Mouse (Mus musculus): ENCODE results near the gene Nav3.

The Nav3 gene

DNA sequence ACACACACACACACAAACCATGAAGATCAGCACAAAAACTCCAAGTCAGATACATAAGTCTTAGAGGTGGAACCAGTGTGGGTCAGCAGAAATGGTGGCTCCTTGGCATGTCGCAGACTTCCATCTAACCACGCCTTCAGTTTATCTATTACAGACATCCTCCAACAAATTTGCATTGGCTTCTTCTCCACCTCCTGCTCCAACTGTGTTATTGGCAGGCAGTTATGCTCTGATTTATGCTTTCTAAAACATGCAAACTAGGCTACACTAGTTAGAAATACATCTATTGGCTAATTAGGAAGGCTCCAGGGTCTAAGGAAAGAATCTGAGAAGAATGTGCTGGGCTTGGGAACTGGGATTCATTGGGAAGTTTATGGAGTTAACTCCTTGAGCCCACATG, 75.2 kb downstream of the Nav3 start:
- no peak for DNase-seq

DNA sequence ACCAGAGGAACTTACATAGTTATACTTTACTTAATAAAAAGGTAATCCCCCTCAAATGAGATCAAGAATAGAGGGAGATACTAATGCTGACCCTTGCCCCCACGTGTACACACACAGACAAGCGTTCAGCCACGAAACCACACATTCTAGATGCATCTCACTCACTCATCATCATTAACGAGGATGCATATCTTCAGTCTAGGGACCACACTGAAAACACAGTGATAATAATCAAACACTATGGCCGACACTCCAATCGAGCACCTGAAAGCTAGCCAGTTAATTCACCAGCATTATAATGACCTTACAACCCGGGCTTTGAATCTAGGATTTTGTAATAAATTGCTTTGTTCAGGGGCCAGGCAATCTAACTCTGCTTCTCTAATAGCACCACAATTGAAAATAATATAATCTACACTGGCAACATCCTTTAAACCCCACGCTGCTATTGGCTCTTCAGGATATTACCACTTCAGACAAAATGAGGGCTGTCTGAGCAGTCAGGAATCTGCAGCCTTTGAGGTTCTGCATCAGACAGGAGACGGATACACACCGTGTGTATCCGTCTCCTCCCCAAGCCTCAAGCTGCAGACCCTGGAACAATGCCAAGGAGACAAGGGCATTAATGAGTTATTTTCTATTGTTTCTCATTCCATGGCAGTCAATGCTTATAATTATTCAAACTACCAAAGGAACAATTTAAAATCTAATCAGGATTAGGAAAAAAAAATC, 83.1 kb downstream of the Nav3 start:
- DNase-seq, result no peak

DNA sequence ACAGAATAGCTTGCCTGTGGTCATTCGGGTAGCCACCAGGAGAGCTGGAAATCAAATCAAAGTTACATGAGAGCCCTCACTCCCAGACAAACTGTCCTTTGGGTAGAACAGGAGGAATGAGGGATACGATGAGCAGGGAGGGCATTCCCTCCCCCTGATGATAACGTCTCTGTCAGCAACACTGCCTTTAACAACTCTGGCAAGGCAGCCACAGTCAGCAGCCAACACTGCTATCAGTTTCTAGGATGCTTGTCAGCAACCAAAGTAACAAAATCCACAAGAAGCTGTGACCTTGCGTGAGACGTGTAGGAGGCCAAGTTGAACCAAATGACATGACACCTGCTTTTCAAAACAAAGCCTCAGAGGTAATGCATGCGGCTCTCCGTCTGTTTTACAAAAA, 103.9 kb downstream of the Nav3 start:
- DNase-seq, result peak in 1 of 2 experiments; percentile 9

DNA sequence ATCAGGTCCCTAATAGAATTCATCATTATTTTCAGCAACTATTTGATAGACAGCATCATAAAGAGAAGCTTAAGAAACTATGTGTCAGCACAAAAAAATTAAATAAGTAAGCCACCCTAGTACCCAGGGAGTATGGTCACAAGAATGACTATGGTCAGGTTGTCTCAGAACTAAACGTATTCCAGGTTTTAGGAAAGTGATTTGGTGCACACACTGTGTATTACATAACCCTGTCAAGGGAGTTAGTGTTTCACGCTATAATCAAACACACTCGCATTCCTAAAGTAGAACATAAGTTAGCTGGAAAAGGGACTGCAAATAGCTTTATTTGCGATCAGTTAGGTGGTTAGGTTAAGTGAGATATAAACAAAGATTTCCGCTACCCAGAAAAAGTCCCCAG, 126.0 kb downstream of the Nav3 start:
- DNase-seq, result no peak

DNA sequence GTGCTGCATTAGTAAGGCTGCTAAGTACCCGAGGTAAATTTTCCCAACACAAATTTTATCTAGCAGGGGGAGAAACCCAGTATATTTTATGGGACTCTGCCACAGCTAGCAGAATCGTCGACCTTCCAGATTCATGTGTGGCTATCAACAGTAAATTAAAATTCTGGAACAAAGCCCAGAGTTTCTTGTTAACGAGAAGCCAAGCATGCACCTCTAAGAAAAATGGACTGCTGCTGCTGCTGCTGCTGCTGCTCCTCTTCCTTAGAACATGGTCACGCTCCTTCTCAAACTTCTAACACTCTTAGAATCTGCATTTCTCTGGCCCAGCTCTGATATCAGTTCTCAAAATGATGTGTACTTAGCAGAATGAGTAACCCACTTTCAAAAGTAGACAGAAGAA, 126.4 kb downstream of the Nav3 start:
- DNase-seq, result no peak

DNA sequence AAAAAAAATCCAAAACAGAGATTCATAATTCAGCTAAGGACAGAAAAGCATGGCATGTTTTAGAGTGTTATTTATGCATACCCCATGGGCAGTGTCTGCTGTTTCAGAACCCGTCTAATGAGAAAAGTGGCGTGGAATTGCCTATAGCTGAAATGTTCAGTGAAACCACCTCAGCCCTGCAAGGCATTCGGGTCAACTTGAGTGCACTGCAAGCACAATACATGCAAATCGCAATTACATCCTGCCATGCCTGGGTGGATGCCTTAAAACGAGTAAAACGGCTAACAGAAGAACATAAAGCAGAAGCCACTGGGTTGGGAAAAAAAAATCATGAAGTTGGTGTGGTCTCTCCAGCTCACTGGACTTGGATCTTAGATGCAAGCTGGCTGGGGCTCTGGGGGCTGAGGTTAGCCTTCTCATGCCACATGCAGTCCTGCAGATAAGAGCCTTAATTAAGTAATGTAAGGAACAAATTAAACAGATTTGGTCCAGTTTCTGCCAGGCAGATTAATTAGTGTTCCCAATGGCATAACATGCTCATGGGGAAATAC, 133.8 kb downstream of the Nav3 start:
- DNase-seq, result no peak

DNA sequence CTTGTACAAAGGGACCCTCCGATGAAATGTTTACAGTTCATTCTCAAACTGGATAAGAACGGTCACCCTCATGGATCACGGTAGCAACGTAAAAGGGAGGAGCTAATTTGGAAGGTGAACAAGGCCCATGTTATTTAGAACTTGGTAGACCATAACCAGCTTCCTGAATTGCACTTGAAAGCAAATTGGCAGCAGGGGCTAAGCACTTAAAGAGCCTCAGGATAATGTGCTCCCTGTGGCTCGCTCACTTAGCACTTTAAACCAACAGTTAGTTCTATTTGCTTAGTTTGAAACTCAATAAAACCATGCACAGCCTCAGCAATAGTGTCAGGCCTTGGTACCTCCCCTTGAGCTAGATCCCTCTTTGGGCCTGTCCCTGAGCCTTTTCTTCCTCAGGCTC, 138.7 kb downstream of the Nav3 start:
- no peak for DNase-seq

DNA sequence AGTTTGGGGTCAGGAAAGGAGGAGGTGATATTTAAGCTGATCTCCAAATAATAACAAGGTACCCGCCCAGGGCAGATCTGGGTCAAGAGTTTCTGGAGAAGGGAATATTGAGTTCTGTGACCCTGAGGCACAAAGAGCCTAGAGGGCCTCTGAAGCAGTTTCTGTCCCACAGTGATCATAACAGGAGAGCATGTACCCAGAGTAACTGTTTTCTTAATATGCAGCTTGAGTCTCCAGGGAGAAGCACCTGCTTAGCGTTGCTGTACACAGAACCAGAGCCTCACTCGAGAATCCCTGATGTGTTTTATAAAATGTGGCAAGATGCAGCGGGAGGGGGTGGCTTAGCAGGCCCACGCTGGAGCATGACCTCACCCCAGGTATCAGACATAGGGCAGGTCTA, 141.5 kb downstream of the Nav3 start:
- DNase-seq, result no peak

DNA sequence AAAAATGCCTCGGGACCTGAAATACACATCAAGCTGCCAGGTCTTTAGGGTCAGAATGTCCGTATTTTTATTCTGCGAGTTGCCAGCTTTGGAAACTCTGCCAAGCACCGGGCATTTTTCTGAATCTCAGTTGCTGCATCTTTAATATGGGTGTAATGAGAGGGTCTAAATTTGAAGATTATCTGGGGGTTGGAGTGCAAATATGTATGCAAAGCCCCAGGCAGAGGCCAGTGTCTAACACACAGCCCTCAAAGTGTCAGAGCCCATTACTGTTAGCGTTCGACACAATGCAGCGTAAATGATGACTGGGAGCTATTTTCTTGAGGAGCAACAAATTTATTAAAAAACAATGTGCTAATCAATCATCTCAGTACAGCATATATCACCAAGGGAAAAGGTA, 142.0 kb downstream of the Nav3 start:
- no peak for DNase-seq

DNA sequence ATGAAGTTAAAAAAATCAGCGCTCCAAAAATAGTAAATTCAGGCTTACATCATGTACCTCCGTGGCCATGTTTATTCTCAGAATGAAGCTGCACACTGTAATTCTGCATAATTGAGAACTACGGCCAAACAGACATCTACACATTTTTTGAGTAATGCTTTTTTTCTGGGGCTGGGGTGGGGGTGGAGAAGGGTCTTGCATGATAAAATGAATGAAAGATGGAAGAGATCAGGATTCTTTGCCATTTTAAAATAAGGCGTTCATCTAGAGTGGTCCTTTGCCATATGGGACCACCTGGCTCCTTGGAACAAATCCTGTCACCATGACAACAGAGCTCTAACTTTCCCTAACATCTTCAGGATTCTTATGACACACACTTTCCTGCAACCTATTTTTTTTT, 146.5 kb downstream of the Nav3 start:
- no peak for DNase-seq

DNA sequence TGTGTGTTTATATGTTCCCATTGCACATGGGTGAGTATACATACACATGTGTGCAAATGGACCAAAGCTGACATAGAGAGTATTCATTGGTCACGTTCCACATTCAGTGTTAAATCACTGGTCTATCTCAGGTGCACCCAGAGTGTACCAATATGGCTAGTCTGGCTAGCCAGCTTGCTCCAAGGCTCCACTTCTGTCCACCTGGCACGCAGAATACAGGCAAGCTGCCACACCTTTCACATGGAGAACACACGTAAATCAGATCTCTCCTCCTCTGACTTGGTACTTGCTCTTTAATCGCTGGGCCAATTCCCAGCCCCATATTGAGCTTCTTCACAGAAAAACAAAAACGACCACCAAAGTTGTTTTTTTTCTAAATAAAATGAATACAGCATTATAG, 150.4 kb downstream of the Nav3 start:
- DNase-seq, result peak; percentile 74 to 80

DNA sequence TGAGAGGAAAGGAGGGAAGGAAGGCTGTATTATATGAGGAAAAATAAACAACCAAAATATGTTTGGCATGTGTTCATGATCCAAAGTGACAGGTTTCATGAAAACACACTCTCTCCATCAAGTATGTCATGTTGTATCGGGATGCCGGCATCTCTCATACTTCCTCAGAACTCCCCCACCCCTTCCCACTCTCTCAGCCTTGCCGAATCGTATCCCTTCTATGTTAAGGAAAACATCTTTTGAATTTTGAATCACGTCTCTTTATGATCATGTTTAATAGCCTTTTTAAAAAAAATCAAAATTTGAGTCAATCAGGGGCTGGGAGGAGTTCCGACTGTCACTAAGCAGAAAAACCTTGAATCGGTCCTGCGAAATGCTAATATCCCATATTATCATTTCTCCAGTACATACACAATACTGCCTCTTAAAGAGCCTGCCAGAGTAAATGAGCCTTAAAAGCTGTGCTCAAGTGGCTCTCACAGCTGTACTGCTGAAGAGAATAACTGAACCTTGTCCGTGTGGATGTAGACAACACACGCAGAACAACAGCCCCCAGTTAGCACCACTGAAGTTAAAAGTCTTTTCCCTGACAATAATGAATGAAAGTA, 165.9 kb downstream of the Nav3 start:
- DNase-seq, result no peak

DNA sequence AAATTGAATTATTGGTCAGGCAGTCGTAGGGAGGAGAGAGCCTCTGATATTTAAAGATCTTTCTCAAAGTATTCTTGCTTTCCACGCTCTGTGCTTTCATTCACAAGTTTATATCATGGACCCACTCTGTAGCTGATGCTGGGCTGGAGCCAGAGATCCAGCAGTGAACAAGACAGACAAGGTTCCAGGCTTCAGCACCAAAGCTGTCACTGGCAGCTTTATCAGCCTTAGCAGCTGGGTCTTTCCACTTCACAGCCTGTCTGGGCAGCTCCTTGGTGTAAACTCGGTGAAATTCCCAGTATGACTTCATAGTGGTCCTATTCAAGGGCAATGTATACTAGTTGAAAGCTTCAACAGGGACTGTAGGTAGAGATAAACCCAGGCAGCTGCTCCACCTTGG, 172.1 kb downstream of the Nav3 start:
- DNase-seq, result peak in 1 of 2 experiments; percentile 6

DNA sequence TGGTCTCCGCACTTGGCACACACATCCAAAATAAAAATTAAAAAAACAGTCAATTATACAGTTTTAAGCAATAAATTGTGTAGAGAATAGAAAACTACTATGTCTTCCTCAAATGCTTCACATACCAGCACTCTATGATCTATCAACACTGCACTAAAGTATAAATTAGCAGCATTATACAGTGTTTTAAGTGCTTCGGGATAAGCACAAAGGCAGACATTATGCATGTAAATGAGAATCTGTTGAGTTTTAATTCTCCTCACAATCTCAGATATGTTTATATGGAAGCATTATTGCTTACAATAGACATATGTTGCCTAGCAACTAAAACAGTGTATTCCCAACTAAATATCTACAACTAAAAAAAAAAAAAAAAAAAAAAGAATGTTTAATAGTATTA, 183.2 kb downstream of the Nav3 start:
- no peak for DNase-seq

DNA sequence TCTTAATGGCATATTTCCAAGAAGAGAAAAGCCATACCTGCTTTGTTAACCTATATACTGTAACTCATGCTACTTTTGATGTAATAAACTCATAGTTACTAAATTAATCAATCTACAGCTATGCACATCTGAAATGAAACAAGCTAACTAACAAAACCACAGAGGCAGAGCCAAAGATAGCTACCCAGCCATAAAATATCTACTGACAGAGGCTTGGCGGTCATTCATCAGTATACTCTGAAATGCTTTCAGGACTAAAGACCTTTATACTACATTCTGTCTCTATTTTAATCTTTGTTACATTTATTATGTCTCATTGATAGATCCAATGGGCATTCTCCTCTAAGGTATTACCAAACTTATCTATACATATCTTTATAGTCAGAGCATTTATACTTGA, 185.4 kb downstream of the Nav3 start:
- DNase-seq, result no peak

DNA sequence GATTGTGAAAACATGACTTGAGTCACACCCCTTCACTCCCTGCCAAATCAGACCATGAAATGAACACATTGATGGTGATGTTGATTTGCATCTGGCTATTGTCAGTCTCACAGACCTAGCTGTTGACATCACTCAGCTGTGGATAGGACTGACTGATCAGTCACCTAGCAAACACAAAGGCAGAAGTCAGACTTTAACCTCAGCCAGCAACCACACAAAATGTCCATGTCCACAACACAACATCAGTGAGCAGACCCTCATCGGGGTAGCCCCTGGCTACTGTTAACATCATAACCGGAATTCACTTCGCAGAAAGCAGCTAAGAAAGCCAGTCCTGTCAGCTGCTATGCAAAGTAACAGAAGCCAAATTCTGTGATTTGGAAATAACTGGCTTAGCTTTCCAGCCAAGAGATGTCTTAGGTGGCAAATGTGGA, 213.9 kb downstream of the Nav3 start:
- peak in 1 of 2 experiments; percentile 28 for DNase-seq

DNA sequence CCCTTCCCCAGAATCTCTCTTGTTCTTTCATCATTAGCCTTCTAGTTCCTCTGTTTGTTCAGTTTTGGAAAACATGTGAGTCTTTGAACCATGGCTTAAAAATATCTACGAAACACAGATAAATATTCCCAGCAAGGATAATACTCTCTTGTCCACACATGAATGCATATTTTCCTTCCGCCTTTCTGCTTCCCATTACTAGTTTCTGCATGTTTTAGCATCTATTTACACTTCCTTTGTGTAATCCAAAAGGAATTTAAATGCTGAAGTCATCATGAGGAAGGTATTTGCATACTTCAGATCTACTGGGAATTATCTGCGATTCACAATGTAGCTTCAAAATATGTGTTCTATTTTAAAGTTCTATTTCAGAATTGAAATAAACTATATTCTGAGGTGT, 215.3 kb downstream of the Nav3 start:
- DNase-seq, result no peak

DNA sequence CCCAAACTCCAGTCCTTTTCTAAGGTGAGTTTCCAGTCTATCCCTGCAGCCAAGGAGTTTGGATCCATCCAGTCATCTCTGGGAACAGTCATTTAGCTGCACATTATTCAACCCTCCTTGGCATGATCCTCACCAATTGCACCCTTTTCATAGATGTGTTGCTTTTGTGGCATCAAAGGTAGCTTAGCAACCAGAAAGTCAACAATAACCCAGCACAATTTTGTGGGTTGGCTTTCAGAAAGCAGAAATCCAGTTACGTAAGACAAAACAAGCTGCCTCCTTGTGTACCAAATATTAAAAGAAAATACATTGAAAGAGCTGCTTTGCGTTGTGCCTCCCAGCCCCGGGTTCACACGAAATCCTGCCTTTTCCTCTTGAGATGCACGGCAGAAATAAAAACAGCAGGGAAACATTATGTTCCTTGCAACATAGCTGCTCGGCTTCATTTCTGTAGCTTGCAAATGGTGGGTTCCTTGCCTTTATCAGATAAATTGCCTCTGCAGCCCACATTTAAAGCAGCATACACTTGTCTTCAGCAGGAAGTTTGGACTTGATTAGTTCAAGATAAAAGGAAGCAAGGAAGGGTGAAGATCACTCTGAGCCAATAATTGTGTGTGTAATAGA, 222.6 kb downstream of the Nav3 start:
- DNase-seq, result peak in 1 of 2 experiments; percentile 19

DNA sequence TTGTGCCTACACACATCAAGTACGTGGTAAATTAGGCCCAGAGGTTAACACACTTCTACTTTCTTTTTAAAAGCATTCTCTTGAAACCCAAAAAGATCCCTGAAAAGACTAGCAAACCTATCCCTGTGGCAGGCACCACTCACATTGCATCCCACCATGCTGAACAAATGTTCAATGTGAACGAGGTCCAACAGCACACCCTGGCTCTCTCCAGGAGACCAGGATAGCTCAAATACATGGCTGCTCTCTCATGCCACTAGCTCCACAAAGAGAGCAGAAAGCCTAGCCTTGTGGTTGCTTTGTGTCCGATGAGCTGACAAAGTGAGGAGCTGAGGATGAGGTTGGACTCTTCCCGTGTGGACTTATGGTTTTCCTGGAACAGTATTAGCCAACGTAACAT, 249.6 kb downstream of the Nav3 start:
- peak; percentile 26 to 34 for DNase-seq

DNA sequence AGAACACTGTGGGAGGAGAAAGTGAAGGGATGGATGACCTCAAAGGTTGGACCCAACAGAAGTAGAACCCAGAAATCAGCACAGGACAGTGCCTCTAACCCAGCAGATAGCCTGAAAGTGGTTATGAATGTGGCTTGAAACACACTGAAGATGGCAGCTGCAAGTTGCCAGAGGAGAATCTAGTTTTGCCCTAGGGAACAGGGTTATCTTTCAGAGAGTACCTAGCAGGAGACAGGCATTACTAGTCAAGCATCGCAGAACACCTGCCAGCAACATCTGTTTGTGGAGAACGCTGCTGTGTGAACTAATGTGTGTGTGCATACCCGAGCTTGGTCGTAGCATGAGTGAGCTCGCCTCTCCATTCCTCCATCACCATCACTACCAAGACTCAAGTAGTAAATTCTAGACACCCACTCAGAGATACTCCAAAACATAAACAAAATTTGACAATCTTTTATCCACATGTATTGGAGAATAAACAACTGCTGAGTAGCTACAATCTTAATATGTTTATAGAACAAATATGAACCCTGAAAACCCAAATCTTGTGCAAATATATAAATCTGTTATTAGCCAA, 251.8 kb downstream of the Nav3 start:
- peak; percentile 55 to 57 for DNase-seq

DNA sequence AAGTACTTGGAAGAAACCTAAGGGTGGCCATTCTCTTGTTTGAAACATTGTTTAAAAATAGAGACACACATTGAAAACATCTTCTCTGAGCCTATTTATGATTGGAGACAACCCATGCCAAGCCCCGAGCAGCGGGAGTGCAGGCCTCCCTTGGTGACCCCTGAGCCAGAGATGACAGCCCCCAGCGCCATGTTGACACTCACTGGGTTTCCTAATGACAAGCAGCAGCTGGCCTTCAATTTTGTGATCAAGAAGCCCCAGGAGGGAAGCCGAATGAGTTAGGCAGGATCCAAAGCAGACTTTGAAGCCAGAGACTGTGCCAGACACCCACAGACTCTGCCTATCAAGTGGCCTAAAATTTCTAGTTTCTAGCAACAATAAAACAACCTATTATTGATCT, 263.1 kb downstream of the Nav3 start:
- peak; percentile 21 to 36 for DNase-seq

DNA sequence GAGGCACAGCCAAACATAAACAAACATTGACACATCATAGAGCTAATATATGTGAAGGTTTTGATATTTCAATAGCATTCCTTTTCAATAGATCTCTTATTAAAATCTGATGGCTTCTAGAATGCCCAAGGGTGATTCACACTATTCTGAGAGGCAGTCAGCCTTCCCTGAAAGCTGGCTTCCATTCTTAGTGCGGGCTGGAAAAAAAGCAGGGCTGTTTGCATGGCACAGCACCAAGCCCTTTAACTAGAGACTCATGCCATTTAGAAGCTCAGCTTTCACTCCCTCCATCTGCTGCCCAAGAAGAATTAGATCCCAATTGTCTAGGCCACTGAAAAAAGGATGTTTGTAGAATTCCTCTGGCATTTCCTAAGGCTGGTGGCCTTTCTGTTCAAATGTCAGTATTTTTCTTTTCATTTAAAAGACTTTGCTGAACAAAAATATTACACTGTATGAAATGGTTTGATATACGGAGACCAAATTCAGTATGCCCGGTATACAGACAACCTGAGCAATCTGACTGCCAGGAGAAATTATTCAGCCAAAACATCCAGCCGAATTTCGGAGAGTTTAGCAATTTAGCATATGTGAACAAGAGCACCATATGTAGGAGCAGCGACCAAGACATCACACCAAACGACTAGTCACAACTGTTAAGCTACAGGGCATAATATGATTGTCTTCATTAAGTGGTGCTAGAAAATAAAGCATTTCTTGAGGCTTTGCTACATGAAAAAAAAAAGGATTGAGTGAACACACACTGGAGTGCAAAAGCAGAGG, 263.8 kb downstream of the Nav3 start:
- DNase-seq, result peak; percentile 75 to 82

DNA sequence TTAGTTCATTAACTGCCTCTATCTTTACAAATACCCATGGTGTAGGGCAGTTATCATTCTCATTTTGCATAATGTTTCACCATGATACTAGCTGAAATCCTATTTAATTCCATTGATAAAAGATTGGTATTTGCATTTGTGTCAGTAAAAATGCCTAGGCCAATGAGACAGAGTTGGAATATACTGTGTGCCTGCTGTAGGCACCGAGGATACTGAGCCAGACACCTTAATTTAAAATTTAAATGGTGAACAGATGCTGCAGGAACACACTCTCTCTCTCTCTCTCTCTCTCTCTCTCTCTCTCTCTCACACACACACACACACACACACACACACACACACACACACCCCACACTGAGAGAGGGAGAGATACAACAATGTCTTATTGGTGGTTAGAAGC, 269.8 kb downstream of the Nav3 start:
- DNase-seq, result no peak

All from cerebellum, postnatal 36 days (tissue).